Mouse (Mus musculus): ENCODE data around the gene Gm9821.

The Gm9821 gene

GRCm38 (mm10) chr2:91971231-91972097 is 26.0 kb downstream of the Gm9821 start:
- ChIA-PET CTCF (interaction anchor here in 3 of 4 experiments (0.7 to 2.5 kb wide), 11 partner anchors 8 to 1032 kb away, joined by 3 to 8 read pairs (median 3); partner anchors contain the start of gene Mdk (in 1 of the 3)), POLR2A (interaction anchor here in 3 of 4 experiments (0.6 to 3.2 kb wide), 25 partner anchors 7 to 456 kb away, joined by 3 to 24 read pairs (median 4); partner anchors contain the start of genes Creb3l1 (in 1 of the 3), Large2 (in 1 of the 3) and Pex16 (in 1 of the 3))

- ChIA-PET CTCF (interaction anchor here (0.5 to 2.5 kb wide), 10 partner anchors 9 to 242 kb away, joined by 3 to 14 read pairs (median 4); partner anchors contain the start of gene Mdk (in 1 of the 4)), POLR2A (interaction anchor here in 3 of 4 experiments (0.5 to 3.2 kb wide), 18 partner anchors 8 to 193 kb away, joined by 3 to 24 read pairs (median 4); partner anchors contain the start of gene Mdk (in 1 of the 3))
Measured at GRCm38 (mm10) chr2:91972121-91972566, 26.6 kb downstream of the Gm9821 start.

- CTCF ChIA-PET, result interaction anchor here (0.6 to 1.5 kb wide), 7 partner anchors 8 to 1082 kb away, joined by 3 to 6 read pairs (median 3); no protein-coding TSS in a partner anchor
Measured at GRCm38 (mm10) chr2:91973416-91974135, 28.1 kb downstream of the Gm9821 start.

GRCm38 (mm10) chr2:91975581-91976541 is 30.4 kb downstream of the Gm9821 start, which contains the start of gene Dgkz:
Gene Dgkz (minus strand): TSS chr2:91975864.
- POLR2A ChIA-PET, result interaction anchor here (0.5 to 2.5 kb wide), 17 partner anchors 8 to 321 kb away, joined by 3 to 16 read pairs (median 4); partner anchors contain the start of gene Mdk (in 1 of the 4)
- CTCF ChIA-PET, result interaction anchor here in 3 of 4 experiments (0.8 to 2.1 kb wide), 9 partner anchors 8 to 46 kb away, joined by 3 to 7 read pairs (median 5); no protein-coding TSS in a partner anchor

More at GRCm38 (mm10) chr2:91973416-91974135, 28.1 kb downstream of the Gm9821 start:
- POLR2A ChIA-PET, result interaction anchor here in 3 of 4 experiments (0.8 to 3.2 kb wide), 11 partner anchors 9 to 50 kb away, joined by 3 to 24 read pairs (median 4); partner anchors contain the start of gene Mdk (in 1 of the 3)

- ChIA-PET CTCF (interaction anchor here in 2 of 4 experiments (0.9 to 1.3 kb wide), 5 partner anchors 10 to 46 kb away, joined by 3 to 4 read pairs (median 4); no protein-coding TSS in a partner anchor), POLR2A (interaction anchor here in 2 of 4 experiments (0.6 to 1.4 kb wide), 3 partner anchors 10 to 934 kb away, joined by 3 read pairs; no protein-coding TSS in a partner anchor)
Measured at GRCm38 (mm10) chr2:91977960-91978359, 32.5 kb downstream of the Gm9821 start.

- ChIA-PET POLR2A (interaction anchor here in 2 of 4 experiments (0.6 to 1.4 kb wide), 8 partner anchors 10 to 959 kb away, joined by 3 to 8 read pairs (median 3); no protein-coding TSS in a partner anchor), CTCF (interaction anchor here (0.5 to 2.1 kb wide), 7 partner anchors 9 to 199 kb away, joined by 3 to 11 read pairs (median 4); partner anchors contain the start of gene Mdk (in 1 of the 4))
Measured at GRCm38 (mm10) chr2:91978547-91978946, 33.0 kb downstream of the Gm9821 start.

- CTCF ChIA-PET, result interaction anchor here (0.5 to 2.1 kb wide), 8 partner anchors 10 to 219 kb away, joined by 3 to 9 read pairs (median 5); partner anchors contain the start of gene Mdk (in 1 of the 4)
- POLR2A ChIA-PET, result interaction anchor here in 2 of 4 experiments (1.2 to 2.1 kb wide), 4 partner anchors 9 to 17 kb away, joined by 3 to 8 read pairs (median 4); no protein-coding TSS in a partner anchor
Measured at GRCm38 (mm10) chr2:91980245-91980644, 34.7 kb downstream of the Gm9821 start.

GRCm38 (mm10) chr2:91980830-91981229 is 35.3 kb downstream of the Gm9821 start:
- ChIA-PET POLR2A (interaction anchor here in 2 of 4 experiments (1.2 to 2.1 kb wide), 5 partner anchors 9 to 27 kb away, joined by 3 to 8 read pairs (median 4); no protein-coding TSS in a partner anchor), CTCF (interaction anchor here (0.6 to 1.6 kb wide), 5 partner anchors 9 to 81 kb away, joined by 3 to 7 read pairs (median 6); no protein-coding TSS in a partner anchor)

- CTCF ChIA-PET, result interaction anchor here (0.5 to 2.2 kb wide), 24 partner anchors 9 to 477 kb away, joined by 3 to 9 read pairs (median 3); partner anchors contain the start of genes Dgkz (in 1 of the 4) and Mdk (in 1 of the 4)
- POLR2A ChIA-PET, result interaction anchor here in 2 of 4 experiments (0.5 to 2.2 kb wide), 23 partner anchors 8 to 484 kb away, joined by 3 to 12 read pairs (median 4); partner anchors contain the start of genes Dgkz (in 1 of the 2) and Mdk (in 1 of the 2)
Measured at GRCm38 (mm10) chr2:91984439-91984838, 38.9 kb downstream of the Gm9821 start.

- CTCF ChIA-PET, result interaction anchor here (0.5 to 2.2 kb wide), 16 partner anchors 15 to 476 kb away, joined by 3 to 9 read pairs (median 3); partner anchors contain the start of gene Mdk (in 1 of the 4)
- POLR2A ChIA-PET, result interaction anchor here in 2 of 4 experiments (0.6 to 2.2 kb wide), 18 partner anchors 9 to 71 kb away, joined by 3 to 12 read pairs (median 4); partner anchors contain the start of genes Dgkz (in 1 of the 2) and Mdk (in 1 of the 2)
Measured at GRCm38 (mm10) chr2:91984906-91985525, 39.5 kb downstream of the Gm9821 start.

GRCm38 (mm10) chr2:91986071-91986470 is 40.6 kb downstream of the Gm9821 start:
- ChIA-PET CTCF (interaction anchor here in 2 of 4 experiments (0.6 to 1.6 kb wide), 4 partner anchors 42 to 571 kb away, joined by 3 read pairs; no protein-coding TSS in a partner anchor), POLR2A (interaction anchor here in 2 of 4 experiments (2.2 to 2.3 kb wide), 2 partner anchors 15 to 54 kb away, joined by 7 to 12 read pairs; partner anchors contain the start of gene Mdk (in 1 of the 2))

- ChIA-PET CTCF (interaction anchor here (0.5 to 3.3 kb wide), 46 partner anchors 9 to 730 kb away, joined by 3 to 20 read pairs (median 4); partner anchors contain the start of genes Chrm4 (in 1 of the 4), Creb3l1 (in 1 of the 4), Dgkz (in 1 of the 4) and Gm9821 (in 1 of the 4)), POLR2A (interaction anchor here in 3 of 4 experiments (0.5 to 4.0 kb wide), 15 partner anchors 17 to 404 kb away, joined by 3 to 15 read pairs (median 4); partner anchors contain the start of gene Mdk (in 1 of the 3))
Measured at GRCm38 (mm10) chr2:91987542-91987941, 42.0 kb downstream of the Gm9821 start.

- ChIA-PET CTCF (interaction anchor here (0.5 to 3.3 kb wide), 39 partner anchors 9 to 485 kb away, joined by 3 to 20 read pairs (median 3); partner anchors contain the start of genes Chrm4 (in 1 of the 4), Gm9821 (in 1 of the 4) and Mdk (in 1 of the 4)), POLR2A (interaction anchor here in 3 of 4 experiments (0.6 to 4.0 kb wide), 12 partner anchors 14 to 194 kb away, joined by 3 to 15 read pairs (median 3); partner anchors contain the start of gene Mdk (in 1 of the 3))
Measured at GRCm38 (mm10) chr2:91989750-91990149, 44.2 kb downstream of the Gm9821 start.

- POLR2A ChIA-PET, result interaction anchor here in 1 of 4 experiments (0.8 to 1.8 kb wide), 4 partner anchors 11 to 22 kb away, joined by 3 to 4 read pairs (median 3); no protein-coding TSS in a partner anchor
- CTCF ChIA-PET, result interaction anchor here in 2 of 4 experiments (0.5 to 0.6 kb wide), 2 partner anchors 47 to 230 kb away, joined by 3 to 4 read pairs; no protein-coding TSS in a partner anchor
Measured at GRCm38 (mm10) chr2:91993409-91993808, 47.9 kb downstream of the Gm9821 start.
